Comparison of ENCODE assay signal across 8 mouse cellular contexts in the genomic region with DNA sequence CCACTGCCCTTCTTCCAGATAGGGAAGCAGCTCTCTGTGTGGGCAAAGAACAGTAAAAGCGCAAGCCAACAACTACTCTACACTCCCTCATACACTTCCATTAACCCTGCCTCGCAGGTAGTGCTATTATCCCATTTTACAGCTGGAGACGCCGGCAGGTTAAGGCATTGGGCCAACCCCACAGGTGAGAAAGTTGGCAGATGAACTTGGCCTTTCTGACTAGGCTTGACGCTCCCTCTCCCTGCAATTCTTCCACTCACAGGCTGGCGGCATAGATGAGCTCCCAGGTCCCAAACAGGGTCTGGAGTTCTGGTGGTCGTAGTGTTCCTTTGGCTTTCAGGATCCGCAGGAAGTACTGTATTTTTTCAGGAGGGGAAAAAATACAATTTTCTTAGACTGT. TPM values are rescaled to one million over a fixed set of nuclear protein-coding genes. Genes with fewer than 3 reads are reported as not detected.
DNase-seq lines count a peak whose midpoint lies in the region; ATAC-seq and TF ChIP-seq lines count a peak whose summit lies in the region.

No protein-coding gene starts in this region.

- no peak overlapping the region for H3K27ac ChIP-seq in hindbrain, postnatal 0 days

- intact Hi-C loops in left cerebral cortex, postnatal 14 days (cut with DNase I), result loop anchor here (5.0 kb wide), 1 partner anchor 63 kb away; a partner anchor contains a TSS

- peak; percentile 13 for DNase-seq in right cerebral cortex, postnatal 4 days
- DNase-seq in right cerebral cortex, adult 18-20 months, result no peak
- DNase-seq in embryo, embryonic 9.5 days (ENCODE audit: extremely low spot score), result peak; percentile 64
- peak; percentile 47 for DNase-seq in hindbrain, postnatal 0 days (ENCODE audit: low spot score)
- peak; percentile 68 for DNase-seq in thymus, postnatal 4 days
- no peak for DNase-seq in left cerebral cortex, postnatal 14 days (ENCODE audit: low spot score in 2 of 2)
- DNase-seq in spleen, adult 12 weeks (ENCODE audit: low spot score), result no peak

- H3K4me2 ChIP-seq in hindbrain, postnatal 0 days (ENCODE audit: low read depth, low read length), result peak overlapping the region; percentile 82

- H3K9me3 ChIP-seq in hindbrain, postnatal 0 days (ENCODE audit: low read length), result no peaks in the 10 kb centered on the region

- H3K27me3 ChIP-seq in hindbrain, postnatal 0 days (ENCODE audit: insufficient read depth, low read length), result no peaks in the 10 kb centered on the region

- H3K4me3 ChIP-seq in hindbrain, postnatal 0 days (ENCODE audit: low read length), result peak overlapping the region; percentile 61

- ATAC-seq in hindbrain, postnatal 0 days, result no peak
- peak; percentile 38 for ATAC-seq in megakaryocyte, adult 5-6 weeks (ENCODE audit: poor library complexity, severe bottlenecking)

- no peaks in the 10 kb centered on the region; the same call in 1 of the 2 replicates for H3K36me3 ChIP-seq in hindbrain, postnatal 0 days (ENCODE audit: insufficient read depth, low read length)

- peaks cover 4% of the 10 kb centered on the region for H3K4me1 ChIP-seq in hindbrain, postnatal 0 days (ENCODE audit: insufficient read depth, low read length)

- peak overlapping the region; percentile 43; the same call in 1 of the 2 replicates for H3K9ac ChIP-seq in hindbrain, postnatal 0 days (replicated peaks; ENCODE audit: low read length)

- TF ChIP-seq CTCF in hindbrain, postnatal 0 days (IDR thresholded peaks at IDR 0.05; ENCODE audit: low read depth), result peak; percentile 65

- 15% methylated on average over 8 of the region's 8 CpGs for WGBS in hindbrain, postnatal 0 days

RNA-seq across cellular contexts. Expression of a gene that starts 0.5 kb away (rescaled TPM):
- 6.9 and 20.6 TPM in 2 replicates for total RNA-seq in hindbrain, postnatal 0 days (2014; rRNA removed)
- polyA plus RNA-seq in hindbrain, postnatal 0 days (2015; fragmentation: Nextera tagmentation; extraction: Ambion mirVana), result 4.5 and 8.0 TPM in 2 replicates
- total RNA-seq in megakaryocyte, adult 5-6 weeks (2015), result 54.6 and 60.0 TPM in 2 replicates
- 52.3 and 54.1 TPM in 2 replicates for total RNA-seq in megakaryocyte, adult 5-6 weeks (2017)
- 1 to 10 TPM; 1.4 to 2.1 TPM for total RNA-seq in left cerebral cortex, postnatal 14 days (2021)

RNA-seq across cellular contexts. Expression of a gene that starts 6.3 kb away (rescaled TPM):
- 36.6 and 89.9 TPM in 2 replicates for total RNA-seq in hindbrain, postnatal 0 days (2014; rRNA removed)
- polyA plus RNA-seq in hindbrain, postnatal 0 days (2015; fragmentation: Nextera tagmentation; extraction: Ambion mirVana), result 104 and 108 TPM in 2 replicates
- total RNA-seq in megakaryocyte, adult 5-6 weeks (2015), result 16.7 and 17.5 TPM in 2 replicates
- total RNA-seq in megakaryocyte, adult 5-6 weeks (2017), result 23.6 and 32.6 TPM in 2 replicates
- total RNA-seq in left cerebral cortex, postnatal 14 days (2021), result 10 to 100 TPM; 23.0 to 29.0 TPM

RNA-seq across cellular contexts. Expression of a gene that starts 7.8 kb away (rescaled TPM):
- 0.26 TPM in 1 of 2 replicates, not detected in the other for total RNA-seq in hindbrain, postnatal 0 days (2014; rRNA removed)
- 0.50 and 1.1 TPM in 2 replicates for polyA plus RNA-seq in hindbrain, postnatal 0 days (2015; fragmentation: Nextera tagmentation; extraction: Ambion mirVana)
- 3.0 and 3.5 TPM in 2 replicates for total RNA-seq in megakaryocyte, adult 5-6 weeks (2015)
- total RNA-seq in megakaryocyte, adult 5-6 weeks (2017), result 0.41 and 1.1 TPM in 2 replicates
- total RNA-seq in left cerebral cortex, postnatal 14 days (2021), result under 1 TPM; 0.27 to 0.44 TPM

RNA-seq across cellular contexts. Expression of a gene that starts 15.4 kb away (rescaled TPM):
- 0.90 TPM in 1 of 2 replicates, not detected in the other for total RNA-seq in hindbrain, postnatal 0 days (2014; rRNA removed)
- not detected in 2 replicates for polyA plus RNA-seq in hindbrain, postnatal 0 days (2015; fragmentation: Nextera tagmentation; extraction: Ambion mirVana)
- total RNA-seq in megakaryocyte, adult 5-6 weeks (2015), result not detected in 2 replicates
- 0.77 TPM in 1 of 2 replicates, not detected in the other for total RNA-seq in megakaryocyte, adult 5-6 weeks (2017)
- not detected for total RNA-seq in left cerebral cortex, postnatal 14 days (2021)

RNA-seq across cellular contexts. Expression of a gene that starts 24.6 kb away (rescaled TPM):
- total RNA-seq in hindbrain, postnatal 0 days (2014; rRNA removed), result 2.4 and 5.9 TPM in 2 replicates
- polyA plus RNA-seq in hindbrain, postnatal 0 days (2015; fragmentation: Nextera tagmentation; extraction: Ambion mirVana), result 7.7 and 9.4 TPM in 2 replicates
- 0.11 TPM in 1 of 2 replicates, not detected in the other for total RNA-seq in megakaryocyte, adult 5-6 weeks (2015)
- 0.11 and 0.33 TPM in 2 replicates for total RNA-seq in megakaryocyte, adult 5-6 weeks (2017)
- 1 to 10 TPM; 6.0 to 7.6 TPM for total RNA-seq in left cerebral cortex, postnatal 14 days (2021)

Comparison
In these comparisons a context has a peak if more than half of its experiments do, and no peak if none do; other contexts are left out.
1. DNase-seq: peak in right cerebral cortex, postnatal 4 days (single experiment), embryo, embryonic 9.5 days (single experiment), hindbrain, postnatal 0 days (single experiment) and thymus, postnatal 4 days (single experiment); none in right cerebral cortex, adult 18-20 months (single experiment), left cerebral cortex, postnatal 14 days (0 of 2) and spleen, adult 12 weeks (single experiment).